Mouse (Mus musculus) CH12.LX (cell line): ENCODE measurements around the gene Dip2a. TPM values are rescaled to one million over a fixed set of nuclear protein-coding genes. Genes with fewer than 3 reads are reported as not detected.

Experiments used
- DNase-seq: peaks from one replicate; pipeline ENCODE4 v3.0.0-alpha.2; 2013; ENCODE audit errors: extremely low read depth
- H3K27ac ChIP-seq: 2 replicates; pipeline ENCODE4 v1.5.1; 2012; ENCODE audit warnings: low read depth, mild to moderate bottlenecking, control low read depth, moderate library complexity; ENCODE audit not compliant: insufficient read depth
- H3K27me3 ChIP-seq: replicated peaks from 2 replicates; pipeline ENCODE3; 2012; ENCODE audit warnings: inconsistent platforms
- H3K36me3 ChIP-seq, 2 experiments: replicated peaks in 1 of 2; 2 replicates each; pipeline versions ENCODE3 to v1.6.1; 2012; ENCODE audit warnings: inconsistent platforms in 1 of 2, low read length in 1 of 2, mild to moderate bottlenecking in 1 of 2, mixed read lengths in 1 of 2, moderate library complexity in 1 of 2; ENCODE audit not compliant: control insufficient read depth in 1 of 2, insufficient read depth in 1 of 2
- H3K4me1 ChIP-seq, 2 experiments: 2 replicates each; pipeline ENCODE4 v1.6.1; 2012; ENCODE audit warnings: inconsistent platforms in 1 of 2, moderate library complexity in 1 of 2; ENCODE audit not compliant: insufficient read depth in 2 of 2, control insufficient read depth in 1 of 2
- H3K4me2 ChIP-seq: 2 replicates; pipeline ENCODE4 v1.6.1; 2012; ENCODE audit warnings: low read depth, mild to moderate bottlenecking, control low read depth; ENCODE audit not compliant: poor library complexity, insufficient read depth, severe bottlenecking
- H3K4me3 ChIP-seq, 3 experiments: fragments of 150-350 bp in 1 of 3; sonication (generic) in 1 of 3; replicated peaks in 1 of 3; 2 replicates each; pipeline versions ENCODE3 to v1.5.1; 2011 to 2012; ENCODE audit warnings: low read depth in 2 of 3, low read length in 2 of 3, mild to moderate bottlenecking in 2 of 3, moderate library complexity in 2 of 3, control low read depth in 1 of 3, improper control_type of control experiment in 1 of 3, inconsistent platforms in 1 of 3, mixed read lengths in 1 of 3; ENCODE audit not compliant: poor library complexity in 1 of 3
- H3K79me2 ChIP-seq: replicated peaks from 2 replicates; pipeline ENCODE4 v1.6.1; 2012; ENCODE audit warnings: mild to moderate bottlenecking, moderate library complexity; ENCODE audit not compliant: control insufficient read depth, poor library complexity, insufficient read depth, severe bottlenecking; ENCODE audit errors: extremely low read depth
- H3K9ac ChIP-seq: 2 replicates; pipeline ENCODE4 v1.6.1; 2012; ENCODE audit warnings: low read depth, mild to moderate bottlenecking, control low read depth, moderate library complexity; ENCODE audit not compliant: insufficient read depth
- H3K9me3 ChIP-seq: replicated peaks from 2 replicates; pipeline ENCODE3; 2012; ENCODE audit warnings: low read length, inconsistent platforms, mixed read lengths
- BHLHE40 ChIP-seq: IDR thresholded peaks from 2 replicates; pipeline ENCODE4 v1.6.1; 2011; ENCODE audit warnings: mild to moderate bottlenecking, low read depth, low read length, improper control_type of control experiment
- CHD1 ChIP-seq: IDR thresholded peaks from 2 replicates; pipeline ENCODE4 v1.6.1; 2012; ENCODE audit warnings: low read depth, low read length, improper control_type of control experiment, inconsistent platforms
- CHD2 ChIP-seq: IDR thresholded peaks from 2 replicates; pipeline ENCODE4 v1.6.1; 2011; ENCODE audit warnings: low read length, improper control_type of control experiment
- CTCF ChIP-seq, 2 experiments: IDR thresholded peaks in 1 of 2; conservative IDR thresholded peaks in 1 of 2; 2 replicates each; pipeline ENCODE4 v1.5.1; 2011 to 2012; ENCODE audit warnings: low read depth in 2 of 2, low read length in 2 of 2, improper control_type of control experiment in 1 of 2, inconsistent platforms in 1 of 2, mild to moderate bottlenecking in 1 of 2, moderate library complexity in 1 of 2
- ELF1 ChIP-seq: IDR thresholded peaks from 2 replicates; pipeline ENCODE4 v1.6.1; 2014; ENCODE audit warnings: low read depth, mild to moderate bottlenecking, inconsistent platforms, low read length, improper control_type of control experiment
- EP300 ChIP-seq: IDR thresholded peaks from 2 replicates; pipeline ENCODE4 v1.6.1; 2011; ENCODE audit warnings: low read length, improper control_type of control experiment
- ETS1 ChIP-seq: conservative IDR thresholded peaks from 2 replicates; pipeline ENCODE4 v1.6.1; 2012; ENCODE audit warnings: low read depth, mild to moderate bottlenecking, inconsistent platforms, low read length, improper control_type of control experiment, moderate library complexity
- GABPA ChIP-seq: IDR thresholded peaks from 2 replicates; pipeline ENCODE4 v1.6.1; 2012; ENCODE audit warnings: low read depth, low read length, improper control_type of control experiment, inconsistent platforms; ENCODE audit not compliant: insufficient replicate concordance
- IRF4 ChIP-seq: IDR thresholded peaks from 2 replicates; pipeline ENCODE4 v1.6.1; 2014; ENCODE audit warnings: low read depth, mild to moderate bottlenecking, inconsistent platforms, low read length, improper control_type of control experiment
- JUND ChIP-seq: conservative IDR thresholded peaks from 2 replicates; pipeline ENCODE4 v1.6.1; 2011; ENCODE audit warnings: low read depth, low read length, improper control_type of control experiment
- MAZ ChIP-seq: IDR thresholded peaks from 2 replicates; pipeline ENCODE4 v1.6.1; 2012; ENCODE audit warnings: low read depth, mild to moderate bottlenecking, inconsistent platforms, low read length, improper control_type of control experiment, moderate library complexity
- MXI1 ChIP-seq: IDR thresholded peaks from 2 replicates; pipeline ENCODE4 v1.6.1; 2011; ENCODE audit warnings: mild to moderate bottlenecking, low read depth, low read length, improper control_type of control experiment
- MYC ChIP-seq: IDR thresholded peaks from 2 replicates; pipeline ENCODE4 v1.6.1; 2011; ENCODE audit warnings: low read depth, mild to moderate bottlenecking, improper control_type of control experiment, low read length
- NELFE ChIP-seq: IDR thresholded peaks from 2 replicates; pipeline ENCODE4 v1.6.1; 2011; ENCODE audit warnings: low read depth, low read length, improper control_type of control experiment
- NRF1 ChIP-seq: IDR thresholded peaks from 2 replicates; pipeline ENCODE4 v1.6.1; 2014; ENCODE audit warnings: low read depth, mild to moderate bottlenecking, inconsistent platforms, low read length, improper control_type of control experiment, moderate library complexity
- RAD21 ChIP-seq: IDR thresholded peaks from 2 replicates; pipeline ENCODE4 v1.6.1; 2011; ENCODE audit warnings: low read depth, mild to moderate bottlenecking, low read length, improper control_type of control experiment, moderate library complexity
- SIN3A ChIP-seq: IDR thresholded peaks from 2 replicates; pipeline ENCODE4 v1.6.1; 2012; ENCODE audit warnings: low read length, improper control_type of control experiment, inconsistent platforms
- SMC3 ChIP-seq: IDR thresholded peaks from 2 replicates; pipeline ENCODE4 v1.6.1; 2011; ENCODE audit warnings: low read depth, low read length, improper control_type of control experiment
- TCF12 ChIP-seq: IDR thresholded peaks from 2 replicates; pipeline ENCODE4 v1.6.1; 2014; ENCODE audit warnings: low read depth, mild to moderate bottlenecking, inconsistent platforms, low read length, improper control_type of control experiment
- UBTF ChIP-seq: IDR thresholded peaks from 2 replicates; pipeline ENCODE4 v1.6.1; 2012; ENCODE audit warnings: low read depth, mild to moderate bottlenecking, inconsistent platforms, low read length, improper control_type of control experiment, moderate library complexity
- ZMIZ1 ChIP-seq: IDR thresholded peaks from 2 replicates; pipeline ENCODE4 v1.6.1; 2012; ENCODE audit warnings: low read depth, mild to moderate bottlenecking, inconsistent platforms, low read length, improper control_type of control experiment
- dilution Hi-C: fragments of 300-500 bp; cut with MboI; formaldehyde crosslinking; loops from 2 replicates; pipeline ENCODE4 v1.14.3; 2020; ENCODE audit warnings: low sequenced_read_pairs; ENCODE audit not compliant: extremely low pct_unique_long_range_greater_than_20kb, extremely low pct_ligation_motif_present
- in situ Hi-C: fragments of 300-500 bp; cut with MboI; formaldehyde crosslinking; loops from 3 replicates; pipeline ENCODE4 v1.14.3; 2019; ENCODE audit warnings: low sequenced_read_pairs, low pct_ligation_motif_present, low pct_unique_long_range_greater_than_20kb, mixed read lengths
- polyA plus RNA-seq: library from polyadenylated mRNA; unstranded; fragments of >175 nt; gene quantifications from 2 replicates; pipeline ENCODE4 v1.2.1, GENCODE M21; 2012; ENCODE audit warnings: low read depth; ENCODE audit not compliant: insufficient read length
- total RNA-seq, 2 experiments: library from RNA; depleted of rRNA; stranded (reverse); fragments of 300-350 nt in 1 of 2; fragments of >200 nt in 1 of 2; gene quantifications; 2 replicates each; pipeline ENCODE4 v1.2.3; 2012 to 2014

The Dip2a gene
- total and polyA plus RNA-seq, 3 experiments, result 0.97 to 2.4 (median 1.5) TPM

DNA sequence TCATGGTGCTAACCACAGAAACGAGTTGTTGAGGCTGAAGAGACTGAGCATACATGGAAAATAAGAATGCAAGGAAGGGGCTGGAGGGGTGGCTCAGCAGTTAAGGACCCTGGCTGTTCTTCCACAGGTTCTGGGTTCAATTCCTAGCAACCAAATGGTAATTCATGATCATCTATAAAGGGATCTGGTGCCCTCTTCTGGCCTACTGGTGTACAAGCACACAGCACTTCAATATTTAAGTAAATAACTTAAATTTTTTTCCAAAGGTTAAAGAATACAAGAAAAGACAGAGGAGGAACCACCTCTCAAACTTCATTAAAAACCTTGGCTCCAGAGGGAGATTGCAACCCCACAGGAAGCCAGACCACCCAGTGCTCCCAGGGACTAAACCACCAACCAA, 115.5 kb downstream of the Dip2a start:
- H3K4me1 ChIP-seq, result no peaks in the 10 kb centered on the region
- in situ Hi-C loops, result no loop called here
- H3K4me3 ChIP-seq, result no peak overlapping the region
- no peak overlapping the region for H3K27ac ChIP-seq
- DNase-seq, result peak; percentile 24
- H3K4me2 ChIP-seq, result no peak overlapping the region
- peaks cover 0 to 16% of the 10 kb centered on the region in 2 experiments for H3K36me3 ChIP-seq
- H3K27me3 ChIP-seq, result no peaks in the 10 kb centered on the region
- no peak overlapping the region for H3K9ac ChIP-seq
- no peak for TF ChIP-seq JUND
- TF ChIP-seq TCF12, result no peak
- TF ChIP-seq SMC3, result peak; percentile 39
- TF ChIP-seq RAD21, result peak; percentile 59
- TF ChIP-seq CTCF (conservative IDR thresholded peaks at IDR 0.05 in 1 of 2, IDR thresholded peaks at IDR 0.05 in 1 of 2; ENCODE audit: low read depth in 2 of 2, low read length in 2 of 2), result peak; percentile 33 to 68; a peak in 3 of 4 replicates
- no peaks in the 10 kb centered on the region for H3K79me2 ChIP-seq
- dilution Hi-C loops, result no loop called here
- no peaks in the 10 kb centered on the region for H3K9me3 ChIP-seq

GRCm38 (mm10) chr10:76225944-76226343, 119.1 kb downstream of the Dip2a start:
- H3K9me3 ChIP-seq, result no peaks in the 10 kb centered on the region
- dilution Hi-C loops (no loop called here), in situ Hi-C loops (no loop called here)
- no peak overlapping the region for H3K27ac ChIP-seq
- no peak overlapping the region for H3K9ac ChIP-seq
- no peaks in the 10 kb centered on the region for H3K27me3 ChIP-seq
- TF ChIP-seq MAZ, result no peak
- peaks cover 16 to 48% of the 10 kb centered on the region in 2 experiments for H3K36me3 ChIP-seq
- H3K79me2 ChIP-seq, result no peaks in the 10 kb centered on the region
- no peaks in the 10 kb centered on the region for H3K4me1 ChIP-seq
- no peak for DNase-seq
- H3K4me2 ChIP-seq, result no peak overlapping the region
- H3K4me3 ChIP-seq, result no peak overlapping the region

GRCm38 (mm10) chr10:76218240-76218639, 126.9 kb downstream of the Dip2a start:
- in situ Hi-C loops, result no loop called here
- Histone ChIP-seq H3K4me1 (no peaks in the 10 kb centered on the region), H3K79me2 (no peaks in the 10 kb centered on the region), H3K4me3 (no peak overlapping the region), H3K27me3 (no peaks in the 10 kb centered on the region), H3K9me3 (peaks cover 14% of the 10 kb centered on the region), H3K9ac (no peak overlapping the region), H3K27ac (no peak overlapping the region), H3K4me2 (no peak overlapping the region), H3K36me3 (peaks cover 18 to 70% of the 10 kb centered on the region in 2 experiments)
- DNase-seq, result no peak
- TF ChIP-seq NELFE, result no peak
- TF ChIP-seq ZMIZ1, result no peak
- TF ChIP-seq CHD2, result no peak
- no peak for TF ChIP-seq BHLHE40
- TF ChIP-seq IRF4, result no peak
- no peak for TF ChIP-seq SIN3A
- TF ChIP-seq CTCF (conservative IDR thresholded peaks at IDR 0.05 in 1 of 2, IDR thresholded peaks at IDR 0.05 in 1 of 2; ENCODE audit: low read depth in 2 of 2, low read length in 2 of 2), result no peak
- no peak for TF ChIP-seq MYC
- TF ChIP-seq ETS1, result no peak
- no peak for TF ChIP-seq EP300
- no peak for TF ChIP-seq MXI1
- no peak for TF ChIP-seq GABPA
- no peak for TF ChIP-seq UBTF
- no peak for TF ChIP-seq NRF1
- no peak for TF ChIP-seq TCF12
- TF ChIP-seq ELF1, result no peak
- no peak for TF ChIP-seq CHD1
- dilution Hi-C loops, result no loop called here
